Mouse (Mus musculus): Measurements from ENCODE around the gene Calhm2. TPM values are rescaled to one million over a fixed set of nuclear protein-coding genes. Genes with fewer than 3 reads are reported as not detected.
"Not testable (repeated sequence)": the region's sequence is repeated elsewhere in the genome, so short reads cannot be mapped to it uniquely, and the experiment has no call there.

Calhm2 gene
- total RNA-seq, 2 experiments from 2014 or later, result 5.3 to 5.4 TPM

DNA sequence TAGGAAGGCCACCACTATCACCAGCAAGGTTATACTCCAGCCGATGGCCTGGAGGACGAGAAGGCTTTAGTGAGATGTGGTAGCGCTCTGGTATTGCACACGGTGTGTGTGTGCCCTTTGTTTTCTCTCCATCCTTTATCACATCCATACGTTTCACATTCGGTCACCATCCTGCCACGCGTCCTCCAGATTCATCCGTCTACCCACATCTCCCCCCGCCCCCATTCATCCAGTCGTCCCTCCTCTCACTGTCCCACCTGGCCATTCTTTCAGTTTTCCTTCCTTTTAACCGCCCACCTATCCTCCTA, 13.9 kb upstream of the Calhm2 start:
- DNase-seq (ENCODE audit: low spot score in 2 of 2), result no peak

DNA sequence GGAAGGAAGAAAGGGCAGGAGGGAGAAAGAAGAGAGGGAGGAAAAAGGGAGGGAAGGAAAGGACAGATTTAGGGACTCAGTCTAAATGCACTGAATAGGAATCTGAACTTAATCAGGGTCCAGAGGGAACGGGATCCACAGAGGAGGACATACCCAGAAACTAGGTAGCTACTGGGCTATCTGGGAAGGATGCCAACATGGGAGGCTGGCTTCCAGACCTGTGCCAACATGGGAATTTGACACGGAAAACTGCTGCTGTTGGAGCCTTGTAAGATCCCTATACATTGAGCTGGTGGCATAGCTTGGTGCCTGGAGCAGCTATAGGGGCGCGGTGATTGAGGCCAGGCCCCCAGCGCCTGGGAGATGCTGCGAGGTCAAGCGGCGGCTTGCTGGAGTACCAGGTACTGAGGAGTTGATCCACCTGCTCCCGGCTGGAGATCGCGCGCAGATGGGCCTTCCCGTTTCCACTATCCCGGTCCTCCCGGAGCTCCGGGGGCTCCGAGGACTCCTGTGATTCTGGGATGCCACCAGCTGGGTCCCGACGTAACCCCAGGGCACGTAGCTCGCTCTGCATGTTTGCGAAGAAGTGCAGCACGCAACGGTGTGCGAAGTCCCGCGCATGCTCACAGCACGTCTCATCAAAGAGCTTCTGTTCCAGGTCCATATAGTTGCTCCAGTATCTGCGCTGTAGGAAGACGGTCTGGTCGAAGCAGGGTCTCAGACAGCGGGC, 13.4 kb upstream of the Calhm2 start:
- no peak for DNase-seq (ENCODE audit: low spot score in 2 of 2)

DNA sequence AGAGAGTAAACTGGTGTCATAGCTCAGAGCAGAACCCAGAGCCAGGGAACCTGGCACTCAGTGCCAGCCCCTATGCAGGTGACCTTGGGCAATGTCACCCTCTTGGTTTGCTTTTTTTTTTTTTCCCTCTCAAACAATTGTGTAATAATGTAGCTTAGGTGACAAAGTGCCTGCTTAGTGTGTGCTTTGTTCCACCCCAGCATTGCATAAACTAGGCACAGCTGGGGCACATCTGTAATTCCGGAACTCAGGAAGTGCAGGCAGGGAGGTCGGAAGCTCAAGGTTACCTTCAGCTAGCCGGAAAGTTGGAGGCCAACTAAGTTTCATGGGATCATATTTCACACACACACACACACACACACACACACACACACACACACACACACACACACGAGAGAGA, 11.8 kb upstream of the Calhm2 start:
- no peak for DNase-seq (ENCODE audit: low spot score in 2 of 2)

DNA sequence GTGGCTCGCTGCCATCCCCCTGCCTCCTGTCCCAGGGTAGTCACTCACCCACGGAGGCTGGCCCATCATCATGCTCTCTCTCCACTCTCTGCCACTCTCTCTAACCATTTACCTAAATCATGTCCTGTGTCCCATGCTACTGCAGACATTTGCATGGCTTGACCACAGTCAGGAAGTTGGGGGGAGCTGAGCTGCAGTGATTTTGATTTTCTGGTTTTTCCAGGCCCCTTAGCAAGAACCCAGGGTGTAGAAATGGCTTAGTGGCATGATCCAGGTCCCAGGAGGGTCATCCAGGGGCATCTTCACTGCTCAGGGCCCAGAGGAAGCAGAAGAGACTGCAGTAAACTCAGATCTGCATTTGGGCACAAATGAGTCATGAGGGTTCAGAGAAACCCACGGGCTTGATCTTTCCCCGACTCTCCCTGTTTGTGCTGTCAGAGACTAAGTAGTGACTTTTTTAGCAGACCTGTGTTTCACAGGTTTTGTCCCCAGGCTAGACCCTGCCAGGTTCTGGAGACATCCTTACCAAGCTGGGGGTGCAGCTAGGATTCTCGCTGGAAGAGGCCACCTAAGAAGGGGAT, 10.3 kb upstream of the Calhm2 start:
- no peak for DNase-seq (ENCODE audit: low spot score in 2 of 2)

DNA sequence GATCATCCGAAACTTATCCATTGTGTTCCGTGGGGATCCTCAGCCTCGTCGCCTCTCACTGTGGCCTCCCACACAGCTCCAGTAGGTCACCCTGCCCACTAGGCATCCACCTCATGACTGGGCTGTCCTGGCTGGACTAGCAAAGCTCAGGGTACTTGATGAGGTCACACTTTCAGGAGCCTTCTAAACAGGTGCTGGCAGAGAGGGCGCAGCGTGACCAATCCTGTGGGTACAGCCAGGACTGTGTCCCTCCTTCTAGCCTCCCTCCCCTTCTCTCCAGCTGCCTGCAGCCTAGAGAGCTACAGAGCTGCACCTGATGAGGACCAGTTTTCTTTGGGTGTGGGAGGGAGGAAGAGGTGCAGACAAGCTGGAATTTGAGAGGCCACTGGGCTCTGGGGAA, 6.1 kb upstream of the Calhm2 start, which contains the start of gene Calhm1:
Gene Calhm1 (minus strand): TSS at position 101 of the 400 bp plus-strand sequence.
- no peak for DNase-seq (ENCODE audit: low spot score in 2 of 2)

DNA sequence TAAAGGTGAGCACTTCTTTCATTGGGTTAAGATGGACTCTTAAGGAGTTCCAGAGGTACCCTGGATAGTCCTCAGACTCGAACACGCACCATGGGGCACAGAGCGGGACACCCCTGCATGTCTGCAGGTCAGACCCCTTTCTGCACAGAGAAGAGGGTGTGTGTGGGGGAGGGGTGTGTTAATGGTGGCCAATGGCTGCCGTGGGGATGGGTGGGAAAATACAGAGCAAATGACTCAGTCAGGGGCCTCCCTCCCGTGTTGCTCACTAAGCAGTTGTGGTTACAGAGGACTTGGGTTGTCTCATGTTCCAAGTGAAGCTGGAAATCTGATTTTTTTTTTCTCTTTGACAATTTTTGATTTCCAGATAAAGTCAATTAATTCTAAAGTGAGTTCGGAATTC, 4.3 kb upstream of the Calhm2 start:
- DNase-seq (ENCODE audit: low spot score in 2 of 2), result no peak

DNA sequence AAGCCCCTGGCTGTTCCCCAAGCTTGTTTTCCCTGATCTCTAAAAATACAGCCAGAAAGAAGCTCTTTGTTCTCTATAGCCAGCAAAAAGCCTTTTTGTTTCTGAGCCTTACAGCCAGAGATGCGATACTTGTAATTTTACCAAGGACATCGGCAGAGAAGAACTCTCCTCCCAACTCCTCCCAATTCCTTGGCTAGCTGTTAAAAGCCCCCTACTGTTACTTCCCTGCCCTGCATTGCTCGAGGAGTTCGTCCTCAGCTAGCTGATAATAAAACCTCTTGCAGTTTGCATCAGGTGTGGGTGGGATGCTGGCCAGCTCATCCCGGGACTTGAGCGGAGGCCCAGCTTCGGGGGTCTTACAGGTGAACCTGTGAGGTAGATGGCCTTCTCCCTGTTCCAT, 1.5 kb upstream of the Calhm2 start:
- not testable (repeated sequence) for DNase-seq (ENCODE audit: low spot score in 2 of 2)

DNA sequence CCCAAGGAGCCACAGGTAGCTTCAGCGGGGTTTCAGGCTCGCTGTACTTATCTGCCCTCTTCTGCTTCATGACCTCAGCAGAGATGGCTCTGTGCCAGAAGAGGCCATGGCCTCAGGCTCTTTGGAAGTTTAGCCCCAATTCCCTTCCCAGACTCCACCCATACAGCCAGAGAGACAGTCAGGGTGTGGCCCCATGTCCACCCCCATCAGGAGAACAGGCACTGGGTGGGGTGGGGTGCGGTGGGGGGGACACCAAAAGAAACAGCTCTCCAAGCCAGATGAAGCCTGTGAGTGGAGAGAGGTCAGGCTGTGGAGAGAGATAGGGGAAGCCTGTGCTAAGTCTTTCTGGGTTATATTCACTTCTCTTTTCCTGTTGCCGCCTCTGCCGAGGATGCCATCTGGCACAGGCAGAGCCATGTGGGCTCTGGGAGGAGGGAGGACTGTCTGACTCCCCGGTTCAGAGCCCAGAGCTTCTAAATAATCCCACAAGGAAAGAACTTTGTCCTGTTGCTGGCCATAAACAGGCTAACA, 978 bp downstream of the Calhm2 start:
- no peak for DNase-seq (ENCODE audit: low spot score in 2 of 2)

DNA sequence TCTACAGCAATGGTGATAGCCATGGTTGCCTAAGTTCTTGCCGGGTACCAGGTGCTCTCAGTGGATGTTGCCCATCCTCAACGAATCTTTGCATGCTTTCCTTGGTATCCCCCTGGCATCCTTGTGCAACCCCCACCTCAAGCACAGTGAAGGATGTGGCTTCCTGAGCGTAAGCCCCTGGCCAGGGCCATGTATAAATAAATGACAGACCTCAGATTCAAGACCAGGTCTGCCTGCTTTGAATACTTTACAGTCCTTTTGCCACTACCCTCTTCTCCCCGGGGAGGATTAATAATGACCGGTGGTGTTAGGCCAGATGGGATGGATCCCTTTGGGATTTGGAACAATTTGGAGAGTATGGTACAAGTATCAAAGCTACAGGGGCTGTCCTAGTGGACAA, 1.9 kb downstream of the Calhm2 start:
- DNase-seq (ENCODE audit: low spot score in 2 of 2), result no peak

DNA sequence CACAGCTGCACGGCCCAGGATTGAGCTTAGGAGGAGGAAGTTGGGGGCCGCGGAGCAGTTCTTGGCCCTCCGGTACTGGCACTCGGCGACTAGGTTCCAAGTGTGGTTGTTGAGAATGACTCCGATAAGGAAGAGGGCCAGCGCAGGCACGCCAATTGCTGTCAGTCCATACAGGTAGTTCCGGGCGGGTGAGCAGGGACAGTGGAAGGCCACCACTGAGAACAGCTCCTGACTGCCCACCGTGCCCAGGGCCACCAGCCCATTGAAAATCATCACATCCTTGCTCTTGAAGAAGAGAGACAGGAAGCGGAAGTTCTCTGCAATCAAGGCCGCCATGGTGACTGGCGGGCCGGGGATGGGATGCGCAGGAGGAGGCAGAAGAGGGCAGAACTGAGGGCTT, 2.5 kb downstream of the Calhm2 start:
- no peak for DNase-seq (ENCODE audit: low spot score in 2 of 2)

DNA sequence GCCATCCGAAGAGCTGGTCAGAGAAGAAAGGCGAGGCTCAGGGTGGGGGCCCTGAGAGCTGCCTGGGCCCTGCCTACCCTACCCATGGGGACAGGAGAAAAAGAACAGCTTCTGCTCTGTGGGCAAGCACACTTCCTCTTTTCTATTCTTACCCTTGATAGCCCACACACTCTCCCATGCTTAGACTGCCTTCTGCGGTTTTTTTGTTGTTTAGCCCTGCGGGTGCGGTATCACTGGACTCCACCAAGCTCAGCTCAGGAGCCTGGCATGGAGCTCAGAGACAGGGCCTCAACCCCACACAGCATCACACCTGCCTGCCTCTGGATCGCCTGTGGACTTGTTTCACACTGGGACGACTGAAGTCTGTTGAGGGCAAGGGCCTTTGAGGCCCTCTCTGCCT, 4.9 kb downstream of the Calhm2 start:
- DNase-seq (ENCODE audit: low spot score in 2 of 2), result no peak

DNA sequence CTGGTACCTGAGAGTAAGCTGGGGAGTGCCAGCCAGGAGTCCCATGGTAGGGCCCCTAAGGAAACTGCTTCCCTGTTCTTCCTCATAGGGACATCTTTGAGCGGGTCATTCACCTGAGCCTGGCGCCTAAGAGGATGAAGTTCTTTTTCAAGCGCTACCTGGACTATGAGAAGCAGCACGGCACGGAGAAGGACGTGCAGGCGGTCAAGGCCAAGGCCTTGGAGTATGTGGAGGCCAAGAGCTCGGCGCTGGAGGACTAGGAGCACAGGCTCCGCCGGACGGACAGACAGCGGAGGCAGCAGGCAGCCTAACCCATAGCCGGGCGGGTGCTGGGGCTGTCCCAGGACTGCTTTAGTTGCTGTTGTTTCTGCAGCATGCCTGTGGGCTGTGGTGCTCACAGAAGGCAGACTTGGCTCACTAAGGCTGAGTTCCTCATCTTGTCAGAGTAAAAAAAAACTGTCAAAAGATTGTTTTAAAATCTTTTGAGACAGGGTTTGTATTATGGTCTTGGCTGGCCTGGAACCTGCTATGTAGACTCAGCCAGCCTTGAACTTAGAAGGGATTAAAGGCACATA, 7.5 kb downstream of the Calhm2 start:
- DNase-seq (ENCODE audit: low spot score in 2 of 2), result no peak

DNA sequence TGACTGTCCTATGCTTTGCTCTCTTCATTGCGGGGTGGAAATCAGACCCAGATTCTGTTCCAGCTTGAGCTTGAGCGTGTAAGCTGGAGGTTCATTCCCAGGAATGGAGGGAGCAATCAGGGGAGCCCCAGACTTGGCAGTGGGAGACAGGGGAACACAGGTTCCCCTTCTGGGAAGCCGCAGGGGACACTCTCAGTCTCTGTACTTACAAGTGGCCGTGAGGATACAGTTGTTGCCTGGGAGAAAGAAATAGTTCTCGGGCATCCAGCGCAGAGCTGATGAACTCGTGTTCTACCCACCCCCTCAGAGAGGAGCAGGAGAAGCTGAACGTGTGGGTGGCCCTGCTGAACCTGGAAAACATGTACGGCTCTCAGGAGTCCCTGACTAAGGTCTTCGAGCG, 9.3 kb downstream of the Calhm2 start:
- DNase-seq (ENCODE audit: low spot score in 2 of 2), result no peak

DNA sequence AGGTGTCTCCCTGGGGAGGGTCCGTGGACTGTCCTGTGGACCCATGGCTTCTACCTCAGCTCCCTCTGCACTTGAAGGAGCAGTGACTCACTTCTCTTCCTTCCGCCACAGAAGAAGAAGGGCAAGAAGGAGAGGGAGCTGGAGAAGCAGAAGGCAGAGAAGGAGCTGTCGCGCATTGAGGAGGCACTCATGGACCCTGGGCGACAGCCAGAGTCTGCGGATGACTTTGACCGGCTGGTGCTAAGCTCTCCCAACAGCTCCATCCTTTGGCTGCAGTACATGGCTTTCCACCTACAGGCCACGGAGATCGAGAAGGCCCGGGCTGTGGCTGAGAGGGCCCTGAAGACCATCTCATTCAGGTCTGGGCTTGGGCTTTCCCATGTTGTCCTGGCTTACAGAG, 9.9 kb downstream of the Calhm2 start:
- DNase-seq (ENCODE audit: low spot score in 2 of 2), result no peak

DNA sequence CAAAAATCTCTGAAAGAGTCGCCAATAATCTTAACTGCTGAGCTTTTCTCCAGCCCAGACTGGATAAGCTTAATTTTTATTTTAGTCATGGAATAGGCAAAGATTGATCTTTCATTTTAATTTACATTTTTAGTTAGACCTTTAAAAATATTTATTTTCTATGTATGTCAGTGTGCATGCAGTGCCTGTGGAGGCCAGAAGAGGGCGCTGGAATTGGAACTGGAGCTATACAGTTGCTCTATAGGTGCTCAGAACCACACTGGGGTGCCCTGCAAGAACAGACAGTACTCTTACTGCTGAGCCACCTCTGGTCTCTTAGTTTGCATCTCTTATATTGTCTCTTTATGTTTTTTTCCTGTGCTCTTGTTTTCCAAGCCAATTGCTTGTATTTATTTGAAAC, 15.3 kb downstream of the Calhm2 start:
- DNase-seq (ENCODE audit: low spot score in 2 of 2), result no peak

DNA sequence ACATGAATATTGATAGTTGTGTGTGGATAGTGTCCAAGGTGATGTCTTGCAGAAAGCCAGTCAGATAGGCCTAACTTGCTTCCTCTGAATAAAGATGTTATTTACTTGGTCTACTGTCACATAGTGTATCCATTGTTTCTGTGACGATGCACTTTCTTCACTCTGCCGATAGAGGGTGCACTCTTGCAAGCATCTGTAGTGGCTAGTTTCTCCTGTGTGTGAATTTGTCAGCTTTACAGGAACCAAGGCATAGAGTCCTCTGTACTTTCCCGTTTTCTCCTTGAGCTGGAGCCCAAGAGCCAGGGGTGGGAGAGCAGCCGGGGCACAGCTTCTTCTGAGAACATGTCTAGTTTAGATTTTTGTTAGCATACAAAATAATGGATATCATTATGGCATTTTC, 17.0 kb downstream of the Calhm2 start:
- no peak for DNase-seq (ENCODE audit: low spot score in 2 of 2)

DNA sequence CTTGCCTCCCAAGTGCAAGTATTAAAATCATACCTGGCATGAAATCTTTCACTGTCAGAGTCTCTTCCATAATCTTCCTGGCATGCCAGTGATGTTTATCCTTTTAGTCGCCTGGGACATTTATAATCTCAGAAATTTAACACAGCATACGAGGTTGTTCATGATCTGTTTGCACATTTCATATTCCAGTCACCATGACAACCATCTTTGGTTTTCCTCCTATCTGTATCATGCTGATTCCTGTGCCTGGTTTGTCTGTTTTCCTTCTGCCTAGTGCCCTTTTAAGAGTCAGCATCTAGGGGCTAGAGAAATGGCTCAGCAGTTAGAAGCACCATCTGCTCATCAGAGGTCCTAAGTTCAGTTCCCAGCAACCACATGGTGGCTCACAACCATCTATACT, 19.5 kb downstream of the Calhm2 start:
- no peak for DNase-seq (ENCODE audit: low spot score in 2 of 2)

DNA sequence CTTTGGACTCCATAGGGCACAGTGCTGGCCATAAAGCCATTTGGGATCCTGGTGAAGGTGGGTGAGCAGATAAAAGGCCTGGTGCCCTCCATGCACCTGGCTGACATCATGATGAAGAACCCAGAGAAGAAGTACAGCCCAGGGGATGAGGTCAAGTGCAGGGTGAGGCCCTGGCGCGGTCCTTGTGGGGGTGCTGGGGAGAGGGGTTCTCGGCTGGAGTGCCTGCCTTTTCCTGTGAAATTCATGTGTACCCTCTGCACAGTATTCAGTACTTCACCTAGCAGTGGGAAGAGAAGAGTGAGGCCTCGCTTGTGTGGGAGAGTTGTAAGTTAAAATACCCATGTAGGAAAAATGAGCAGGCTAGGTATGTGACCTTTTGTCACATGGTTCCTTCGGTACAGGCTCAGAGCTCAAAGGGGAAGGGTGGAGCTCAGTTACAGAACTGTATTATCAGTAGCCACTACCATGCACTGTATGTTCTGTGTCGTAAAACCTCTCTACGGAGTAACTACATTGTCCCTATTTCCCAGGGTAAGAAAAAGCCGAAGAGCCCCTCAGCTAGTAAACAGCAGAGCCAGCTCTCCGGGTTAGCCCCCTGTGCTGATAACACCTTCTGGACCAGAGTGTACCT, 33.3 kb downstream of the Calhm2 start:
- DNase-seq (ENCODE audit: low spot score in 2 of 2), result no peak

DNA sequence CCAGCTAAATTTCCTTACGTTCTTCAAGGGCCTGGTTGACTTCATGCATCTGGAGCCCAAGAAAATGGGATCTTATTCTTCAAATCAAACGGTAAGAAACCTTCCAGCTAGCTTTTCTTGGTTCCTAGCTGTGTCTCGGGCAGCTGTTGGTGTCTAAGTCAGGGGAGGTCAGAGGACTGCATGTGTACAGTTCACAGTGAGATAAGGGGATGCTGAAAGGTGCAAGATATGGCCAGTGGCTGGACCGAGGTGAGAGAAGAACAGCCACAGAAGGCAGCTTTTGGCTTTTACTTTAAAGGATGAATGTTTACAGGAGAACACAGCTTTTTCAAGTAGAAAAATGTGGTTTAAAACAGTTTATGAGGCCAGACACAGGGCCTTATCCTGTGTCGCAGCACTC, 37.0 kb downstream of the Calhm2 start:
- no peak for DNase-seq (ENCODE audit: low spot score in 2 of 2)

DNA sequence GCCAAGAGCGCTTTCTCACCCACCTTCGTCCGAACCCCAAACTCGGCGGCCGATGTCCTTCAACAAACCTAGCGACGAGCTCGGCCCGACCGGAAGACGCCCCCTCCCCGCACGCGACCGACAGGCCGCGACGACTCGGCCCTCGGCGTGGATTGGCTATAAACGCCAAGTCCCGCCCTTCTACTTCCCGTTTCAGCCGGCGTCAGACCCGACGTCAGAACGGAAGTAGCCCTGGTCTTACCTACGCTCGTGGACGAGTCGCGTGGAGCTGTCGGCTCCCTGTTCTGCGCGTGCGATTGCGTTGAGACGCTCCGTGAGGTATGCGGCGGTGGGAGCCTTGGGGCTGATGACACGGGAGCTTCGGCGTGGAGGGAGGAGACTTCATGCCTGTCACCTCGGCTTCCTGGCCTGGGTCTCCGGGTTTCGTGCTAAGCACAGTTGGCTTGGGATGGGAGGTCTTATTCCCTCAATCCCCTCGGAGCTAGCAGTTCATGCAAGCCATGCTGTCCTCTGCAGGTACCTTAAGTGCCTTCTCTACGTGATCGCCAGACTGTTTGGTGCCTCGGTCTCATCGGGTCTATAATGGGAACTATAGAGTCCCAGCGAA, 47.4 kb downstream of the Calhm2 start, which contains the start of the genes Usmg5 and Pdcd11:
Gene Usmg5 (minus strand): TSS at position 98 of the 607 bp plus-strand sequence.
Gene Pdcd11 (plus strand): TSS at position 219 of the 607 bp plus-strand sequence.
- peak; percentile 80 to 88 for DNase-seq (ENCODE audit: low spot score in 2 of 2)

DNA sequence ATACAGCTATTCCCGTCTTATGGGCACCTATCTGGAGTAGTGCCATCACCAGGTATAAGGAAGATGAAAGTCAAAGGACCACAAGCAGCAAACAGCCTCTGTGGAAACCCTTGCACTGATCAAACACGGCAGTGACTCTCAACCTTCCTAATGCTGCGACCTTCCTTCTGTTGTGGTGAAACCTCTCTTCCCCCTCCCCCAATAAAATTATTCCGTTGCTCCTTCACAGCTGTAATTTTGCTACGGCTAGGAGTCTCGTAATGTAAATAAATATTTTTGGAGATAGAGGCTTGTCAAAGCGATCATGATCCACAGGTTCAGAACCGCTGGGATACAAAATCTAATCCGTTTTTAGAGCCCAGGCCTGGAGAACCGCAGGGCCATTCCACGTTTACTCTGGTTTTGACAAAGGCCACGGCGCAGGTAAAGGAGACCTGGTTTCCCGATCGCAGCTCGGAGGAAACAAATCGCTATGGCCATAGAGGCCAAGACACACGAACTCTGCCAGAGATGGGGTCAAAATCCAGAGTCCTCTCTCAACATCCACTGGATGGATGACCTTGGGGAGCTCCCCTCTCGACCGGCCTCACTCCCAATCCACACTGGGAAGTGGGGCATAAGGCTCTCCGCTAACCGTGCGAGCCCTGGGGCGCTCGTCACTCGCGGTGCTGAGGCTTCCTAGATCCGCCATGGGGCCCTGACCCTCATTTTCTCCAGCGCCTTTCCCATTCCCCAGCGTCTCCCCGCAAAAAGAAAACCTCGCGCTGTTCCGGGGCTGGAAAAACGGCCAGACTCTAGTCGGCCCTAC, 48.2 kb downstream of the Calhm2 start:
- DNase-seq (ENCODE audit: low spot score in 2 of 2), result no peak
